Mouse (Mus musculus) liver, embryonic 13.5 days (tissue): ENCODE measurements around the gene Krt75. TPM values are rescaled to one million over a fixed set of nuclear protein-coding genes. Genes with fewer than 3 reads are reported as not detected.

Source experiments
- microRNA-seq: library from miRNA; unstranded; fragments of <30 nt; microRNA quantifications from one replicate; pipeline ENCODE4, GENCODE M21; 2016
- polyA plus RNA-seq: library from polyadenylated mRNA; unstranded; fragments of >200 nt; fragmentation: Nextera tagmentation; extraction: Ambion mirVana; gene quantifications from 2 replicates; pipeline ENCODE4 v1.2.1, GENCODE M21; 2015

Gene Krt75
- polyA plus RNA-seq, 1 experiment from 2014 or later, result not detected

Small RNAs within 50 kb of the gene (microRNA-seq; reads per million reads assigned to microRNA genes)
- not detected for gene Gm44393
- not detected for gene Gm44460

Other genes starting within 250 kb of the Krt75 start
- gene Krt80, start 203.7 kb downstream of the Krt75 start, polyA plus RNA-seq, result 0.10 TPM in 2 replicates
- gene Krt7, start 162.9 kb downstream of the Krt75 start, polyA plus RNA-seq, result 2.9 and 5.1 TPM in 2 replicates
- gene Krt87, start 135.1 kb downstream of the Krt75 start, polyA plus RNA-seq, result not detected in 2 replicates
- not detected in 2 replicates for gene Krt88, start 126.2 kb downstream of the Krt75 start, polyA plus RNA-seq
- gene Krt81, start 110.2 kb downstream of the Krt75 start, polyA plus RNA-seq, result not detected in 2 replicates
- gene Krt86, start 100.4 kb downstream of the Krt75 start, polyA plus RNA-seq, result not detected in 2 replicates
- not detected in 2 replicates for gene Krt83, start 82.4 kb downstream of the Krt75 start, polyA plus RNA-seq
- not detected in 2 replicates for gene Gm49425, start 56.6 kb downstream of the Krt75 start, polyA plus RNA-seq
- not detected in 2 replicates for gene Krt84, start 41.1 kb downstream of the Krt75 start, polyA plus RNA-seq
- not detected in 2 replicates for gene Krt82, start 23.2 kb downstream of the Krt75 start, polyA plus RNA-seq
- not detected in 2 replicates for gene Krt90, start 11.0 kb downstream of the Krt75 start, polyA plus RNA-seq
- not detected in 2 replicates for gene Gm5414, start 54.3 kb upstream of the Krt75 start, polyA plus RNA-seq
- not detected in 2 replicates for gene Gm5478, start 73.5 kb upstream of the Krt75 start, polyA plus RNA-seq
- not detected in 2 replicates for gene Krt6b, start 106.4 kb upstream of the Krt75 start, polyA plus RNA-seq
- gene Krt6a, start 120.4 kb upstream of the Krt75 start, polyA plus RNA-seq, result 0.05 and 0.09 TPM in 2 replicates
- gene Krt5, start 139.0 kb upstream of the Krt75 start, polyA plus RNA-seq, result 0.63 and 0.69 TPM in 2 replicates
- gene Krt71, start 169.2 kb upstream of the Krt75 start, polyA plus RNA-seq, result not detected in 2 replicates
- gene Krt72, start 212.6 kb upstream of the Krt75 start, polyA plus RNA-seq, result not detected in 2 replicates
- gene Krt73, start 228.4 kb upstream of the Krt75 start, polyA plus RNA-seq, result not detected in 2 replicates
- gene Krt2, start 244.3 kb upstream of the Krt75 start, polyA plus RNA-seq, result not detected in 2 replicates